Mouse (Mus musculus) thymus, adult 2 months (tissue): Measurements from ENCODE around the gene Adgre1.

ENCODE experiments used
- CTCF ChIP-seq: fragments of 200-500 bp; IDR thresholded peaks from 2 replicates; pipeline ENCODE4 v1.5.1; 2012; ENCODE audit warnings: mild to moderate bottlenecking, control low read depth, low read length, moderate library complexity, borderline replicate concordance; ENCODE audit not compliant: control insufficient read depth, poor library complexity, insufficient read depth; ENCODE audit errors: extremely low read depth
- POLR2A ChIP-seq: fragments of 200-500 bp; IDR thresholded peaks from 2 replicates; pipeline ENCODE4 v1.6.1; 2012; ENCODE audit warnings: mild to moderate bottlenecking, low read length, control low read depth, moderate library complexity; ENCODE audit not compliant: control insufficient read depth, poor library complexity, insufficient read depth; ENCODE audit errors: extremely low read depth

DNA sequence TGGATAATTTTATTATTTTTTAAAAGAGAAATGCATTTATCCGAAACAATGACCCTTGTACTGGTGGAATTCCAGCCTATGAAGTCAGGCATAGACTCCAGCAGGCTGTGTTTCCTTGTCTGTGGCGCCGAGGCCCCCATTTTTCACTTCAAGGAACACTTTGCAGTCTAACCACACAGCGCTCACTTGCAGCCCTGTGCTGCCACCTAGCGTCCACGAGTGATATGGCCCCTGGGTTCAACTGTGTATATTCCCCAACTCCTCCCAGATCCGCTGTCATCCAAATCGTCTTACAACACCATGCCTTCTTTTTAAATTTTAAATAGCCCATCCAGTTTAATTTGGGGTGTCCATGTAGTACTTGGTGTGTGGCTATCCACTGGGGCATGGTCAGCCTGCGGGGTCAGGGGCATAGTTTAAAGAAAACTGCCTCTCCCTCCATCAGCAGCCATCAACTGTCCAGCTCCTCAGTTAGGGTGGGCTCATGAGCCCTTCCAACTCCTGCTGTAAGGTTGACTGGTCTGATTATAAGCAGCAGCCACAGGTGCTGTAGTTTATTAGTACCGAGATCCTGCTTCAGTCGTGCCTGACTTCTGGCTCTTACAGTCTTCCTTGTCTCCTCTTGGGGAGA lies 22.7 kb upstream of the Adgre1 start:
- TF ChIP-seq CTCF (peak; percentile 85), POLR2A (no peak)
